Mouse (Mus musculus): Measurements from ENCODE around the gene Gmppb. TPM values are rescaled to one million over a fixed set of nuclear protein-coding genes. Genes with fewer than 3 reads are reported as not detected.

Gmppb gene
- polyA plus RNA-seq, 1 experiment from 2014 or later = 5.4 TPM

Other genes starting within 250 kb of the Gmppb start
- gene Rbm6, start 176.0 kb upstream of the Gmppb start, polyA plus RNA-seq (2018) = 41.6 to 90.8 TPM (median 45.5 TPM) in 3 replicates
- gene Mon1a, start 161.1 kb upstream of the Gmppb start, polyA plus RNA-seq (2018) = 8.2 to 10.9 TPM (median 8.7 TPM) in 3 replicates
- gene Mst1r, start 142.4 kb upstream of the Gmppb start, polyA plus RNA-seq (2018) = not detected in 3 replicates
- not detected in 3 replicates for gene Actl11, start 120.8 kb upstream of the Gmppb start, polyA plus RNA-seq (2018)
- gene Camkv, start 113.6 kb upstream of the Gmppb start, polyA plus RNA-seq (2018) = not detected in 3 replicates
- gene Traip, start 99.1 kb upstream of the Gmppb start, polyA plus RNA-seq (2018) = 0.43 to 3.0 TPM (median 1.1 TPM) in 3 replicates
- gene Uba7, start 73.7 kb upstream of the Gmppb start, polyA plus RNA-seq (2018) = 33.6 to 130 TPM (median 36.8 TPM) in 3 replicates
- 0.16 to 0.26 TPM in 2 of 3 replicates, not detected in the other for gene Gm20661, start 66.2 kb upstream of the Gmppb start, polyA plus RNA-seq (2018)
- gene Inka1, start 63.4 kb upstream of the Gmppb start, polyA plus RNA-seq (2018) = 5.7 to 14.7 TPM (median 13.6 TPM) in 3 replicates
- gene Cdhr4, start 56.7 kb upstream of the Gmppb start, polyA plus RNA-seq (2018) = 0.30 to 2.2 TPM in 2 of 3 replicates, not detected in the other
- gene Gm20662, start 52.9 kb upstream of the Gmppb start, polyA plus RNA-seq (2018) = 1.0 to 1.3 TPM in 2 of 3 replicates, not detected in the other
- gene Ip6k1, start 46.7 kb upstream of the Gmppb start, polyA plus RNA-seq (2018) = 34.5 to 93.7 TPM (median 45.4 TPM) in 3 replicates
- 0.29 to 1.1 TPM (median 0.97 TPM) in 3 replicates for gene Amigo3, start 3.9 kb downstream of the Gmppb start, polyA plus RNA-seq (2018)
- gene Mst1, start 31.2 kb downstream of the Gmppb start, polyA plus RNA-seq (2018) = 0.09 to 0.19 TPM in 2 of 3 replicates, not detected in the other
- gene Rnf123, start 34.1 kb downstream of the Gmppb start, polyA plus RNA-seq (2018) = 16.0 to 22.0 TPM (median 16.5 TPM) in 3 replicates
- 30.5 to 37.0 TPM (median 32.8 TPM) in 3 replicates for gene Apeh, start 45.4 kb downstream of the Gmppb start, polyA plus RNA-seq (2018)
- gene Bsn, start 141.1 kb downstream of the Gmppb start, polyA plus RNA-seq (2018) = 4.3 to 8.4 TPM (median 4.9 TPM) in 3 replicates
- gene Dag1, start 214.7 kb downstream of the Gmppb start, polyA plus RNA-seq (2018) = 38.1 to 58.2 TPM (median 44.5 TPM) in 3 replicates
- 6.8 to 7.1 TPM (median 6.8 TPM) in 3 replicates for gene Nicn1, start 241.2 kb downstream of the Gmppb start, polyA plus RNA-seq (2018)
- gene Amt, start 247.6 kb downstream of the Gmppb start, polyA plus RNA-seq (2018) = 0.67 to 1.3 TPM (median 0.96 TPM) in 3 replicates

Measured in macrophage (primary cell).